Mouse (Mus musculus): ENCODE measurements at regions not wholly inside any gene's neighbourhood (a gene's known extent, or its start where the extent isn't known, plus 50 kb on each side); places are given as distances from the start of the nearest gene placed in this dataset.

DNA sequence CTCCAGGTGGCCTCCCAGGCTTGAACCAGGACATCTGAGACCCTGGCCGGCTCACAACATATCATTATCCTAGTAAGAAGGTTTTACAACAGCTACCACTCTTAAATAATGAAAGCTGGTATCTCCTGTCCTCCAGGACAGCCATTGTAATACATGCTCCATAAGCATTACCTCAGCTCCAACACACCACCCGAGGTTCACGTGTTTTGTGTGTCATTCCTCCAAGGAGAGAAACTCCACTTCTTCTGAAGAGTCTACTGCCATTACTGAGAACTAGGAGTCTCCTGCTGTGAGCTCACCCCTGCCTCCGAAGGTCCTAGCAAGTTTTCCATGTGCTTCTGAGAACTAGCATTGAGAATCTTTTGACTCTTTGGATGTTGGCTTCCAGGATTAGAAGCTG, 310.8 kb upstream of the Lrrn1 start:
- TF ChIP-seq CTCF (IDR thresholded peaks at IDR 0.05; ENCODE audit: low read depth, low read length): no peak
- no peak for TF ChIP-seq POLR2A (IDR thresholded peaks at IDR 0.05; ENCODE audit: borderline replicate concordance, low read depth, low read length)
